Mouse (Mus musculus): ENCODE measurements around the gene App. TPM values are rescaled to one million over a fixed set of nuclear protein-coding genes. Genes with fewer than 3 reads are reported as not detected.

Gene App
- polyA plus RNA-seq, 1 experiment = 59.8 TPM

- 92% methylated on average over 4 of the region's 4 CpGs for WGBS
Measured at GRCm38 (mm10) chr16:85166205-85166604, 7.4 kb downstream of the App start.

GRCm38 (mm10) chr16:85165631-85166030 is 7.9 kb downstream of the App start:
- Histone ChIP-seq H3K27ac (ENCODE audit: control insufficient read depth, insufficient read depth, low read length) (no peak overlapping the region), H3K4me1 (replicated peaks; ENCODE audit: control insufficient read depth, insufficient read depth, low read length) (no peaks in the 10 kb centered on the region)
- 89% methylated on average over 7 of the region's 7 CpGs for WGBS

More at GRCm38 (mm10) chr16:85166205-85166604, 7.4 kb downstream of the App start:
- no peak for DNase-seq
- Histone ChIP-seq H3K4me1 (replicated peaks; ENCODE audit: control insufficient read depth, insufficient read depth, low read length) (no peaks in the 10 kb centered on the region), H3K27ac (ENCODE audit: control insufficient read depth, insufficient read depth, low read length) (no peak overlapping the region), H3K27me3 (ENCODE audit: control insufficient read depth, insufficient read depth, low read length) (no peaks in the 10 kb centered on the region), H3K4me3 (ENCODE audit: control insufficient read depth, insufficient read depth, low read length) (no peak overlapping the region), H3K36me3 (ENCODE audit: control insufficient read depth, insufficient read depth, low read length) (no peaks in the 10 kb centered on the region)
- TF ChIP-seq POLR2A (IDR thresholded peaks at IDR 0.05; ENCODE audit: control insufficient read depth, extremely low read depth, insufficient read depth, low read length, poor library complexity) = no peak
- TF ChIP-seq CTCF (IDR thresholded peaks at IDR 0.05; ENCODE audit: borderline replicate concordance, control insufficient read depth, extremely low read depth, insufficient read depth, low read length, poor library complexity) = no peak

GRCm38 (mm10) chr16:85165177-85165576 is 8.4 kb downstream of the App start:
- Histone ChIP-seq H3K27ac (ENCODE audit: control insufficient read depth, insufficient read depth, low read length) (no peak overlapping the region), H3K4me3 (ENCODE audit: control insufficient read depth, insufficient read depth, low read length) (no peak overlapping the region), H3K4me1 (replicated peaks; ENCODE audit: control insufficient read depth, insufficient read depth, low read length) (no peaks in the 10 kb centered on the region), H3K27me3 (ENCODE audit: control insufficient read depth, insufficient read depth, low read length) (no peaks in the 10 kb centered on the region), H3K36me3 (ENCODE audit: control insufficient read depth, insufficient read depth, low read length) (no peaks in the 10 kb centered on the region)
- DNase-seq = no peak
- WGBS = 92% methylated on average over 7 of the region's 7 CpGs
- TF ChIP-seq CTCF (IDR thresholded peaks at IDR 0.05; ENCODE audit: borderline replicate concordance, control insufficient read depth, extremely low read depth, insufficient read depth, low read length, poor library complexity) (no peak), POLR2A (IDR thresholded peaks at IDR 0.05; ENCODE audit: control insufficient read depth, extremely low read depth, insufficient read depth, low read length, poor library complexity) (no peak)

More at GRCm38 (mm10) chr16:85165631-85166030, 7.9 kb downstream of the App start:
- TF ChIP-seq CTCF (IDR thresholded peaks at IDR 0.05; ENCODE audit: borderline replicate concordance, control insufficient read depth, extremely low read depth, insufficient read depth, low read length, poor library complexity) = no peak
- no peak for TF ChIP-seq POLR2A (IDR thresholded peaks at IDR 0.05; ENCODE audit: control insufficient read depth, extremely low read depth, insufficient read depth, low read length, poor library complexity)
- Histone ChIP-seq H3K36me3 (ENCODE audit: control insufficient read depth, insufficient read depth, low read length) (no peaks in the 10 kb centered on the region), H3K27me3 (ENCODE audit: control insufficient read depth, insufficient read depth, low read length) (no peaks in the 10 kb centered on the region), H3K4me3 (ENCODE audit: control insufficient read depth, insufficient read depth, low read length) (no peak overlapping the region)
- no peak for DNase-seq

GRCm38 (mm10) chr16:85162779-85163178 is 10.8 kb downstream of the App start:
- no peak overlapping the region for H3K27ac ChIP-seq (ENCODE audit: control insufficient read depth, insufficient read depth, low read length)
- DNase-seq = no peak
- no peaks in the 10 kb centered on the region for H3K27me3 ChIP-seq (ENCODE audit: control insufficient read depth, insufficient read depth, low read length)
- WGBS = 52% methylated on average over 6 of the region's 6 CpGs
- H3K4me1 ChIP-seq (replicated peaks; ENCODE audit: control insufficient read depth, insufficient read depth, low read length) = no peaks in the 10 kb centered on the region
- TF ChIP-seq CTCF (IDR thresholded peaks at IDR 0.05; ENCODE audit: borderline replicate concordance, control insufficient read depth, extremely low read depth, insufficient read depth, low read length, poor library complexity) = no peak
- no peak for TF ChIP-seq POLR2A (IDR thresholded peaks at IDR 0.05; ENCODE audit: control insufficient read depth, extremely low read depth, insufficient read depth, low read length, poor library complexity)
- no peaks in the 10 kb centered on the region for H3K36me3 ChIP-seq (ENCODE audit: control insufficient read depth, insufficient read depth, low read length)
- no peak overlapping the region for H3K4me3 ChIP-seq (ENCODE audit: control insufficient read depth, insufficient read depth, low read length)

- Histone ChIP-seq H3K27me3 (ENCODE audit: control insufficient read depth, insufficient read depth, low read length) (no peaks in the 10 kb centered on the region), H3K36me3 (ENCODE audit: control insufficient read depth, insufficient read depth, low read length) (no peaks in the 10 kb centered on the region), H3K27ac (ENCODE audit: control insufficient read depth, insufficient read depth, low read length) (no peak overlapping the region), H3K4me3 (ENCODE audit: control insufficient read depth, insufficient read depth, low read length) (no peak overlapping the region), H3K4me1 (replicated peaks; ENCODE audit: control insufficient read depth, insufficient read depth, low read length) (no peaks in the 10 kb centered on the region)
- DNase-seq = no peak
- TF ChIP-seq POLR2A (IDR thresholded peaks at IDR 0.05; ENCODE audit: control insufficient read depth, extremely low read depth, insufficient read depth, low read length, poor library complexity) = no peak
- TF ChIP-seq CTCF (IDR thresholded peaks at IDR 0.05; ENCODE audit: borderline replicate concordance, control insufficient read depth, extremely low read depth, insufficient read depth, low read length, poor library complexity) = no peak
- 84% methylated on average over 2 of the region's 2 CpGs for WGBS
Measured at GRCm38 (mm10) chr16:85160140-85160539, 13.4 kb downstream of the App start.

GRCm38 (mm10) chr16:85157796-85158546 is 15.6 kb downstream of the App start:
- no peaks in the 10 kb centered on the region for H3K27me3 ChIP-seq (ENCODE audit: control insufficient read depth, insufficient read depth, low read length)
- H3K36me3 ChIP-seq (ENCODE audit: control insufficient read depth, insufficient read depth, low read length) = no peaks in the 10 kb centered on the region
- DNase-seq = no peak
- 89% methylated on average over 11 of the region's 11 CpGs for WGBS
- no peak overlapping the region for H3K27ac ChIP-seq (ENCODE audit: control insufficient read depth, insufficient read depth, low read length)
- no peaks in the 10 kb centered on the region for H3K4me1 ChIP-seq (replicated peaks; ENCODE audit: control insufficient read depth, insufficient read depth, low read length)
- TF ChIP-seq POLR2A (IDR thresholded peaks at IDR 0.05; ENCODE audit: control insufficient read depth, extremely low read depth, insufficient read depth, low read length, poor library complexity) (no peak), CTCF (IDR thresholded peaks at IDR 0.05; ENCODE audit: borderline replicate concordance, control insufficient read depth, extremely low read depth, insufficient read depth, low read length, poor library complexity) (no peak)
- H3K4me3 ChIP-seq (ENCODE audit: control insufficient read depth, insufficient read depth, low read length) = no peak overlapping the region

Measured in thymus, adult 2 months (tissue).